Mouse (Mus musculus) right cerebral cortex, adult 18-20 months (tissue): ENCODE data around the gene Abhd18.
"Not testable (repeated sequence)": the region's sequence is repeated elsewhere in the genome, so short reads cannot be mapped to it uniquely, and the experiment has no call there.

Source experiments
- DNase-seq: peaks from one replicate; pipeline ENCODE4 v3.0.0; 2022; ENCODE audit warnings: mixed read lengths

Abhd18 gene

DNA sequence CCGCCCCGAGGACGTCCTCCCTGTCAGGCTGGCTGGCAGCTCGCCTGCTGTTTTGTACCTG lies at the start of gene Abhd18:
TSS of gene Abhd18 (plus strand) at position 14 of the 61 bp plus-strand sequence.
- DNase-seq: not testable (repeated sequence)

DNA sequence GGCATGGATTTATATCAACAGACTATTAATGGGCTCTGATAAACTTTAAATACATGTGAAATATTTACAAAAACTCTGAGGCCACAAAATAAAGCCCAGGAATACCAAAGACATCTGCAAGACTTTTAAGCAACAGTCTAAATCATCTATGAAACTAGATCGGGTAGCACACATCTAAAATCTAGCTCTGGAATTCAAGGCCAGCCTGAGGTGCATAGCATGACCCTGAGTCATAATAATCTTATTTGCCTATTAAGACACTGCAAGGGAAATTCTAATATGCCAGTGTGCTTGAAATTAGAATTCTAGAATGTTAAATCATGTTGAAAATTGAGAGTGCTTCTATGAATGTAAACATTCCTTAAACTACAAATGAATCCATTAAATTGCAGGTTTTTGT lies 48.7 kb upstream of the Abhd18 start:
- no peak for DNase-seq

GRCm38 (mm10) chr3:40798500-40798899 lies 48.3 kb upstream of the Abhd18 start:
- peak; percentile 30 for DNase-seq

GRCm38 (mm10) chr3:40799530-40800372 lies 47.0 kb upstream of the Abhd18 start, which contains the start of gene Plk4:
Plk4 (plus strand) TSS chr3:40800019.
- DNase-seq: peak; percentile 96

DNA sequence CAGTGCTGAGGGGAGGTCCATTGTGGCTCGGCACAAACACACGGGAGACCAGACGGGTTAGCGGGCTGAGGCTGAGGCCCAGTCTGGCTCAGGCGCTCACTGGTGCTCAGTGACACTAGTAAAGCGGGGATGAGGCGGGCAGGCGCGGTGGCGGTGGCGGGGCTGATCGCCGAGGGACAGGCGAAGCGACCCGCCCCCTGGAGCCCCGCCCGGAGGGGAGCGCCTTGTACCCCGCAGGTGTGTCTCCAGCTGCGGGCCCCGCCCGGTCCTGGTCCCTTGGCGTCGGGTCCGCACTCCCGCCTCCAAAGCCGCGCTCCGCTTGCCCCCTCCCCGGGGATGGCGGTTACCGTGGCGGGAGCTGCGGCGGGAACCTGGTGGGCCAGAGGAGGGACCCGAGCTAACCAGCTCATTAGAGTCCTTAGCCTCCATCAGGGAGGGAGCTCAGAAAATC lies 46.4 kb upstream of the Abhd18 start:
- peak; percentile 51 for DNase-seq

GRCm38 (mm10) chr3:40806871-40807270 lies 39.9 kb upstream of the Abhd18 start:
- no peak for DNase-seq

GRCm38 (mm10) chr3:40808686-40809085 lies 38.1 kb upstream of the Abhd18 start:
- no peak for DNase-seq

DNA sequence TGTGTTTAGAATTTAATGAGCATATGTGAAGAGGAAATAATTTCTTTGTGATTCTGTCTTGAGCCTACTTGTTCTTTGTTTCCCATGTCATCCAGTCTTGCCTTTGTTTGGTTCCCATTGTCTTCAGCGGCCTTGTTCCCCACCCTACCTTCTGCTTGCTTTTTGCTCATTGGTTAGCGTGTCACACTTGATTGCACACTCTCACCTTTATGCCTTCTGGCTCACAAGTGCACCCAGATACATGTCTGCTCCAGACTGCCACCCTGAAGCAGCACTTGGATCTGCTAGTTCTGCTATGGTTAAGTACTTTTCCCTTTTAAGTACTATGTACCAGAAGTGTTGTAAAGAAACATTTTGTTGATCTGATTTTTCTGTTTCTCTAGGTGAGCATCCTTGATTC lies 36.9 kb upstream of the Abhd18 start:
- DNase-seq: no peak

DNA sequence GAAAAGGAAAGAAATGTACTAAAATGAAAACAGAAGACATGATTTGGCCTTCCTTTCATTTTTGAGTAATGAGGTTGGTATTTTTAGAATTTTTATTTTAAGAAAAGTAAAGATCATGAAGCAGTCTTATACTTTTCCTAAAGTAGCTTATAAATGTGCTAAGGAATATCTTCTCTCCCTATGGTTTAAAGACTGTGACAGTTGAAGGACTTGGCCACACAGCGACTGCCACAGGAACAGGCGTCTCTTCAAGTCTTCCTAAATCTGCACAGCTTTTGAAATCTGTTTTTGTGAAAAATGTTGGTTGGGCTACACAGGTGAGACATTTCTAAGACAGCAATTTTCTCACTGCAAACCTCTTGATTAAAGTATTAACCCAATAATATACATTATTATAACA lies 33.5 kb upstream of the Abhd18 start:
- DNase-seq: no peak

DNA sequence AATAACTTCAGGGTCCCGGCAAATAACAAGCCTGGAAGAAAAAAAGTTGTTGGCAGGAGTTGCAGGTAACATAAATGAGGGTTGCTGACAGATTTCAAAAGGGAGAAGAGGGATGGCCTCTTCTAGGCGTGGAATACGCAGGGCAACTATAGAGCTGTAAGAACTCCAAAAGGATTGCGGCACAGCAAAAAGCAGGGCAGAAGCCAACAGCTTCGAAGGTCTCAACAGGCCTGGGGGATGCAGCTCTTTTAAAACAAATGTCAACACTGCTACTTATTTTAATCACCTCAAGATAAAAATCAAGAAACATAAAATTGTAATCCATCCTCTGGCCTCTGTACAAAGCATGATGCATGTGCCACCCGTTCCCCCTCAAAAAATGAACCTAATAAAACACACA lies 1.2 kb upstream of the Abhd18 start:
- DNase-seq: peak; percentile 3

DNA sequence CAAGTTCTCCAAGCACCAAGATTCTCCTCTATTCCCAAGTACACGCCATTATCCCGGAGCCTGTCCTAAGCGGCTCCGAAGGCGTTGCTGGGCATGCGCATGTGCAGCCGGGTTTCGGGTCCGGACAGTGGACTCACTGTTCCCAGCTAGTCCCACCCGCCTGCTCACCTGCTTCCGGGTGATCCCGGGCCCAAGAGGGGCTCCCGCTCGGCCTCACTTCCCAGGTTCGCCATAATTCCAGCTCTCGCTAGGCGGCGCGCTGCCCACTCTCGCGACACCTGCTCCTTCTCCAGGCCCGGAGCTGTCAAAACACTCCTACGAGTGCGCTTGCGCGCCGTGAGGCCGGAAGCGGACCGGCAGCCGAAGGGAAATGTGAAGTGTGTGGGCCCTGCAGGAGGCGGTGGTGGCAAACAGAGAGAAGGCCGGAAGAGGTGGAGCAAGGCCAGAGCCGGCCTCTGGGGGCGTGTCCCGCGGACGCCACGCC lies 255 bp upstream of the Abhd18 start, which contains the start of gene Mfsd8:
TSS of gene Mfsd8 (minus strand) at position 414 of the 484 bp plus-strand sequence.
- peak; percentile 97 for DNase-seq

- peak; percentile 47 for DNase-seq
These were observed 248 bp downstream of the Abhd18 start for GRCm38 (mm10) chr3:40847018-40847417.

DNA sequence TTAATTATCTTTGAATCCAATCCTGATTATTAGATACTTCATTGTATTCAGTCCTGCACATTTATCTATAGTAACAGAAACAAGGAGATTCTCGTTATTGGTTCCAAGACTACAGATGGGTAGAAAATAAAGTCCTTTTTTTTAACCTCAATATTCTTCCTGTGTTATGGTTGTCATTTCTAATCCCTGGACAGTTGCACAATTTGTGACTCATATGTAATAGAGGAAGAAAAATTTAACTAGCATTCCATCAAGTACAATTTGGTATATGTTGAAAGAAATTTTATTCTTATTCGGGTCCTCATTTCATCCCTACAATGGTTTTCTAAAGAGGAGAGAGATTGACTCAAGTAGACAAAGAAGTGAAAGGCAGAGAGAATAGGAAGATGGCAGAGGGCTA lies 1.2 kb downstream of the Abhd18 start:
- not testable (repeated sequence) for DNase-seq

GRCm38 (mm10) chr3:40853123-40853738 lies 6.5 kb downstream of the Abhd18 start:
- DNase-seq: not testable (repeated sequence)

- peak; percentile 99 for DNase-seq
These were observed 47.1 kb downstream of the Abhd18 start for GRCm38 (mm10) chr3:40893816-40894258.

DNA sequence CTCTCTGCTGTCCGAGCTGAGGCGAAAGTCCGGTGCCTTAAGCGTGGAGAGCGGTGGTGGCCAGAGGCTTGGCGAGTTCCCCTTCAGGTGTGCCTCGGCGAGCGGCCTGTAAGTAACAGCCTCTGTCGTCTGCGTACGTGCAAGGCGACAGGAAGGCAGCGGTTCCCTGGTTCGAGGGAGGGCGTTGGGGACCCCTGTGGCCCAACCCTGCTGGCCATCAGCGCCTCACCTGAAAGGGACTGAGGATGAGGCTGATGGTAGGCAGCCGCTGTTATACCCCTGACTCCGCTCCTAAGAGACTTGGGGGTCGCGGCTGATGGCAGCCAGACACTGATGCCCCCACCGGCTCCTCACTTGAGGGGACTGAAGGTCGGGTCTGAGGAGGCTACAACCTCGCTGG lies 47.6 kb downstream of the Abhd18 start:
- peak; percentile 11 for DNase-seq

DNA sequence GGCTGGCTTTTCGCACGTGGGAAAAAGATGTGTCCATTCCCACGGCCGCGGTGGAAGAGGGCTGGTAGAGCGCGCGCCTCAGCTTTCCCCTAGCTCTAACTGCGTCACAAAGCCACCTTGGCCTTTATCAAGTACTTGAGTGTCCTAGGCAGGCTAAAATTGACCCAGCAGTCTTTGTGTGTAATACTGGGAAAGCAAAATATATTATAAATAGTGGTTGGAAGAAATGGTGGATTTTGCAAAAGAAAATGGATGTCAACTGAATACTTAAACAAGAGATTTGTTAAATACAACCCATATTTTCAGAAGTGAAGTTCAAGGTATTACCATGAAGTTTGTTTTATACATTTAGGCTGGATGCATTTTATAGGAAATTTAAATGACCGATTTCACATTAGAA lies 55.7 kb downstream of the Abhd18 start, which contains the start of gene 1700034I23Rik:
TSS of gene 1700034I23Rik (minus strand) at position 101 of the 400 bp plus-strand sequence.
- DNase-seq: not testable (repeated sequence)

- no peak for DNase-seq
These were observed 91.4 kb downstream of the Abhd18 start for GRCm38 (mm10) chr3:40938189-40938588.

DNA sequence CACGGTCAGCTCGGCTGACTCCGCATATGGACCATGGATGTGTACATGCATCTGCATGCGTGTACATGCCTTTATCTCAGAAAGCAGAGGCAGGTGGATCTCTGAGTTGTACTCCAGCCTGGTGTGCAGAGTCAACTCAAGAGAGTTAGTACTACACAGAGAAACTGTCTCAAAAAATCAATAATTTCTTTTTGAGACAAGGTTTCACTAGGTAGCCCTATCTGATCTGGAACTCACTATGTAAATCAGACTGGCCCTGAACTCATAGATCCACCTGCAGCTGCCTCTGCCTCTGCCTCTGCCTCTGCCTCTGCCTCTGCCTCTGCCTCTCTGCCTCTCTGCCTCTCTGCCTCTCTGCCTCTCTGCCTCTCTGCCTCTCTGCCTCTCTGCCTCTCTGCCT lies 91.8 kb downstream of the Abhd18 start:
- DNase-seq: no peak

GRCm38 (mm10) chr3:40939019-40939418 lies 92.2 kb downstream of the Abhd18 start:
- DNase-seq: no peak

- peak; percentile 99 for DNase-seq
These were observed 102.6 kb downstream of the Abhd18 start, which contains the start of gene Larp1b for GRCm38 (mm10) chr3:40949170-40949902. Larp1b (plus strand) TSS chr3:40949828.

GRCm38 (mm10) chr3:40949903-40950600 lies 103.3 kb downstream of the Abhd18 start:
- peak; percentile 53 for DNase-seq
